Mouse (Mus musculus): ENCODE measurements around the gene Rgmb. TPM values are rescaled to one million over a fixed set of nuclear protein-coding genes. Genes with fewer than 3 reads are reported as not detected.

Gene Rgmb
- 4.5 and 9.4 TPM in 2 replicates for polyA plus RNA-seq (2012; ENCODE audit: low replicate concordance)

GRCm38 (mm10) chr17:15830766-15831644 lies at the start of gene Rgmb:
TSS of gene Rgmb (minus strand) at chr17:15831039.

Other genes with a start within 250 kb of the Rgmb start
- 41.4 and 181 TPM in 2 replicates for gene Chd1, start 126.1 kb downstream of the Rgmb start, polyA plus RNA-seq (2012; ENCODE audit: low replicate concordance)

Measured in hematopoietic multipotent progenitor cell, adult 10-12 weeks (in vitro differentiated cells).